ENCODE assay signal across 25 mouse cellular contexts in genomic region chr4:131435222-131435621, GRCm38 (mm10).
"Had no signal": no experiment of that assay in that cellular context is flagged by ENCODE, and none has a peak within 500 bp of the region (broad histone marks: within the 10 kb centered on the region; RNA-seq: fewer than 3 reads in every experiment).

No protein-coding gene starts in this region.

- H3K9me3 ChIP-seq: heart, embryonic 13.5 days; heart, embryonic 15.5 days; hindbrain, embryonic 13.5 days; hindbrain, embryonic 15.5 days; limb, embryonic 13.5 days; liver, embryonic 13.5 days; liver, embryonic 15.5 days had no signal

- H3K27me3 ChIP-seq: hindbrain, embryonic 15.5 days; liver, embryonic 13.5 days; liver, embryonic 15.5 days had no signal

- H3K36me3 ChIP-seq: heart, embryonic 13.5 days; heart, embryonic 15.5 days; hindbrain, embryonic 13.5 days; hindbrain, embryonic 15.5 days; limb, embryonic 13.5 days; liver, embryonic 13.5 days; liver, embryonic 15.5 days had no signal

- H3K4me3 ChIP-seq: heart, adult 2 months; heart, embryonic 13.5 days; heart, embryonic 15.5 days; hindbrain, embryonic 13.5 days; hindbrain, embryonic 15.5 days; layer of hippocampus, adult 2 months; left cerebral cortex, adult 2 months; limb, embryonic 13.5 days; liver, embryonic 13.5 days; liver, embryonic 15.5 days had no signal

- H3K4me2 ChIP-seq: heart, embryonic 11.5 days; heart, embryonic 13.5 days; heart, embryonic 15.5 days; hindbrain, embryonic 13.5 days; hindbrain, embryonic 15.5 days; limb, embryonic 13.5 days; liver, embryonic 11.5 days; liver, embryonic 13.5 days; liver, embryonic 15.5 days had no signal

- ATAC-seq: hindbrain, postnatal 0 days; intestine, embryonic 16.5 days had no signal

- H3K27ac ChIP-seq: heart, adult 2 months; heart, embryonic 13.5 days; heart, embryonic 15.5 days; hindbrain, embryonic 13.5 days; hindbrain, embryonic 15.5 days; hindbrain, postnatal 0 days; layer of hippocampus, adult 2 months; left cerebral cortex, adult 2 months; limb, embryonic 13.5 days; liver, embryonic 13.5 days; liver, embryonic 15.5 days had no signal

- DNase-seq: gastrocnemius, postnatal 14 days; gastrocnemius, postnatal 36 days; heart, adult 11 months; heart, adult 2 months; heart, postnatal 14 days; heart, postnatal 36 days; kidney, adult 11 months; kidney, adult 2 months; kidney, postnatal 10 days; kidney, postnatal 25 days; kidney, postnatal 4 days; liver; liver, embryonic 13.5 days had no signal

- H3K9ac ChIP-seq: heart, embryonic 13.5 days; heart, embryonic 15.5 days; hindbrain, embryonic 13.5 days; hindbrain, embryonic 15.5 days; limb, embryonic 13.5 days; liver, embryonic 13.5 days; liver, embryonic 15.5 days had no signal

- H3K4me1 ChIP-seq: heart, embryonic 13.5 days; heart, embryonic 15.5 days; liver, embryonic 13.5 days; liver, embryonic 15.5 days had no signal
